Mouse (Mus musculus) gastrocnemius, adult 8-10 months (tissue): ENCODE data around the gene Usp39. TPM values are rescaled to one million over a fixed set of nuclear protein-coding genes. Genes with fewer than 3 reads are reported as not detected.

Experiments
- DNase-seq, 2 experiments: peaks; one replicate each; pipeline ENCODE4 v3.0.0; 2022; ENCODE audit warnings: low spot score in 2 of 2
- total RNA-seq, 4 experiments: library from RNA; stranded (reverse); gene quantifications; 2 replicates each; pipeline ENCODE4 v1.2.4; 2022

Gene Usp39
- total RNA-seq, 4 experiments from 2014 or later = 18.0 to 21.4 (median 19.6) TPM

- DNase-seq = no peak
These were observed 42.5 kb downstream of the Usp39 start for GRCm38 (mm10) chr6:72302349-72302925.

DNA sequence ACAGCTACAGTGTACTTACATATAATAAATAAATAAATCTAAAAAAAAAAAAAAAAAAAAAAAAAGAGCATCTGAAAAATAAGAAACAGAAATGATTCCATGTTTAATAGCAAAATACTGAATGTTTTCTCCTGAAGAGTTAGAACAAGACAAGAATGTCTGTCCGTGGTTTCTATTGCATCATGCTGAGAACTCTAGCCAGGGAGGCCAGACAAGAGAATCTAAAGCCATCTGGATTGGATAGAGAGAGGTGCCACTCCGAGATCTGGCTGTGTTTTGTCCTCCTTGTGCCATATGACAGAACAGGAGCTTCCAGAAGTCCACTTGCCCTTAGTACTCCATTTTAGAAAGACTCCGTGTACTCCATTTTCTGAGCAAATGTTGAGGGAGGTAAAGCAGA lies 47.2 kb downstream of the Usp39 start:
- DNase-seq = no peak

GRCm38 (mm10) chr6:72292972-72293651 lies 51.9 kb downstream of the Usp39 start:
- DNase-seq = no peak

- no peak for DNase-seq
These were observed 55.5 kb downstream of the Usp39 start for GRCm38 (mm10) chr6:72289484-72289883.

- DNase-seq = no peak
These were observed 61.1 kb downstream of the Usp39 start for GRCm38 (mm10) chr6:72283914-72284313.

- no peak for DNase-seq
These were observed 64.5 kb downstream of the Usp39 start for GRCm38 (mm10) chr6:72280410-72280998.

- DNase-seq = no peak
These were observed 65.5 kb downstream of the Usp39 start for GRCm38 (mm10) chr6:72279505-72279904.

DNA sequence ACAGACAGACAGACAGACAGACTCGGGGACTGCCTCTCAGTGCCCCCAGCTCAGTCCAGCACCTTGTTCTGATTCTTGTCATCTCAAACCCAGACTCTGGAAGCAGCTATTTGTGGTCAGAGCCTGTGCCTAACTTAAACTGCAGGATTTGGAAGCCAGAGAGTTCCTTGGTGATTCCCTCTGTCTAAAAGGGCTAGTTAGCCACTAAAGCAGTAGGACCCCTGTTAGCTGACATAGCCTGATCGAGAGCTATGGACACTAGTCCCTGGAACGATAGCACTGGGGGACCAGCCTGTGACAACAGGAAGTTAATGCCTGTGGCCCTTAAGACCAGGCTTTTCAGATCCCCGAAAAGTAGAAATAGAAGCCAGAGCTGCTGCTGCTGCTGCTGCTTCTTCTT lies 66.1 kb downstream of the Usp39 start:
- DNase-seq = no peak

DNA sequence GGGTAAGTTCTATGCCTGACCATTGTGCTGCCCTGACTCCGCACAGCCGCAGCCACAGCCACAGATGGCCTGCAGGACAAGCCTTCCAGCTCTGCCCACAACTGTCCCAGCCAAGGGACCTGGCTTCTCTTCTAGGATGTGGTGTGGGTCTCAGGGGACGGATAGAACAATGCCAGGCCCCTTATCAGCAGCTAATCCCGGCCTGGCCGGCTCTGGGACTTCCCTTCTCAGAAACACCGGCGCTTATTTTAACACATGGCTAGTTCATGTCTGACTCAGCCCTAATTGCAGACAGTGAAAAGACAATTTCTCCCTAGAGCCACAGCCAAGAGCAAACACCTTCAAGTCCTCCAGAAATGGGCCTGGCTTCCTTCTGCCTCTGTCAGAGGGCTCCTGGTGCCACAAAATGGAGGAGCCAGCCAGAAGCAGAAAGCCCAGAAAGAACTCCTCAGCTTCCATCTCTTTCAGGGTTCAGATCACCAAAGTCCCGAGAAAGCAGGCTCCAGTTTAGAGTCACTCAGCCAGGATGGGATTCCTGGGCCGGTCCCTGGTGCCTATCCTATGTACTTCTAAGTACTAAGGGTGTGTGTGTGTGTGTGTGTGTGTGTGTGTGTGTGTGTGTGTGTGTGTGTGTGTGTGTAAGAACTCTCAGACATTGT lies 67.3 kb downstream of the Usp39 start:
- DNase-seq = no peak

DNA sequence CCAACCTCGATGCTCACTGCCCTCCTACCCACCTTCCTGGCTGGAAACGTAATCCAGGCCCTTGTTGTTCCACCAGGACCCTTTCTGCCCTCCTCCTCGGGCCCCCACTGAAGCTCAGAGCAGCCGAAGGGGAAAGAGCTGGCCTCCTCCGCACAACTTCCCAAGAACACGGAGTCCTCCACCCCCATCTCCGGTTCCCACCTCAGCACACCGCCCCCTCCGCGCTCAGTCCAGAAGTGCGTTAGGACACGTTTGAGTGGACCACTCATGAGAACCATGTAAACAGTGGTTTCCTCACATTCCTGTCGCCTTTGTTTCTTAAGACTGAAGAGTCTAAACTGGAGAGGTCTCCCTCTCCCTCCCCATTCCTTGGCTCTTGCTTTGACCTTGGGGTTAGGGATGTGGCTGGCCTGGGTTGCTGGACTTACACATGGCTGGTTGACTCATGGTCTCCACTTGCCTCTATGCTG lies 68.0 kb downstream of the Usp39 start:
- DNase-seq = no peak

- DNase-seq = no peak
These were observed 68.8 kb downstream of the Usp39 start for GRCm38 (mm10) chr6:72276141-72276540.

GRCm38 (mm10) chr6:72275527-72275926 lies 69.5 kb downstream of the Usp39 start:
- DNase-seq = no peak

DNA sequence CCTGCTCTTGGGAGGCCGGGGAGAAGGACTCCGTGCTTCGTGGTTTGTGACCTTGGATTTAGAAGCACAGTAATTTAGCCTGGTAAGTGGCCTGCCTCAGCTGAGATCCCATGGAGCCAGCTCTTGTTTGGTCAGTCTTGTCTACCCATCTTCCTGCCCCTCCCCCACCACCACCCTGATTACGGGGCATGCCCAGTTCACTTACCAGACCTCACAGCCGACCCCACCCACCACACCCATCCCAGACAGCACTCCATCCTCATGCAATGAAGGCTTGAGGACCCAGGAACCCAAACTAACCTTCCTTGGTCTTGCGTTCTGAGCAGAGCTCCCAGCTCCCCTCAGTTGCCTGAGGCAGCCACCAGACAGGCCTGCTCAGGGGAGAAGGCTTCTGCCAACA lies 71.8 kb downstream of the Usp39 start:
- no peak for DNase-seq

GRCm38 (mm10) chr6:72272161-72272696 lies 72.8 kb downstream of the Usp39 start:
- DNase-seq = no peak

- DNase-seq = no peak
These were observed 73.9 kb downstream of the Usp39 start for GRCm38 (mm10) chr6:72270952-72271519.

GRCm38 (mm10) chr6:72270258-72270657 lies 74.7 kb downstream of the Usp39 start:
- no peak for DNase-seq

Other genes with a start within 250 kb of the Usp39 start
- gene St3gal5, start 247.6 kb downstream of the Usp39 start, total RNA-seq = 10 to 100 TPM; 48.5 to 85.9 (median 71.1) TPM
- gene Atoh8, start 109.6 kb downstream of the Usp39 start, total RNA-seq = 1 to 10 TPM; 2.5 to 3.6 (median 3.2) TPM
- not detected for gene Sftpb, start 40.6 kb downstream of the Usp39 start, total RNA-seq
- gene 0610030E20Rik, start 2.1 kb upstream of the Usp39 start, total RNA-seq = 1 to 10 TPM; 7.7 to 9.6 (median 8.8) TPM
- gene Tmem150a, start 10.3 kb upstream of the Usp39 start, total RNA-seq = 10 to 100 TPM; 16.5 to 24.2 (median 20.8) TPM
- 10 to 100 TPM; 23.5 to 29.8 (median 28.0) TPM for gene Rnf181, start 21.8 kb upstream of the Usp39 start, total RNA-seq
- 100 to 1,000 TPM; 103 to 116 (median 107) TPM for gene Vamp5, start 35.3 kb upstream of the Usp39 start, total RNA-seq
- gene Vamp8, start 45.5 kb upstream of the Usp39 start, total RNA-seq = 10 to 100 TPM; 37.1 to 47.8 (median 45.0) TPM
- gene Ggcx, start 69.1 kb upstream of the Usp39 start, total RNA-seq = 10 to 100 TPM; 10.3 to 13.5 (median 10.5) TPM
- gene Mat2a, start 94.4 kb upstream of the Usp39 start, total RNA-seq = 100 to 1,000 TPM in 2 of 4 experiments, 10 to 100 TPM in 2; 78.0 to 122 (median 99.0) TPM
- under 1 TPM; 0.29 to 0.61 (median 0.40) TPM for gene Sh2d6, start 176.5 kb upstream of the Usp39 start, total RNA-seq
- gene Capg, start 199.2 kb upstream of the Usp39 start, total RNA-seq = 10 to 100 TPM in 1 of 4 experiments, 1 to 10 TPM in 3; 8.5 to 12.4 (median 9.0) TPM